Mouse (Mus musculus) testis, postnatal 10 days (tissue): ENCODE data around the gene Spocd1.

Experiments used
- DNase-seq: peaks from one replicate; pipeline ENCODE4 v3.0.0; 2021; ENCODE audit warnings: low spot score

Spocd1 gene

GRCm38 (mm10) chr4:130006533-130006932 lies 77.5 kb downstream of the Spocd1 start:
- DNase-seq = peak; percentile 55
